Mouse (Mus musculus) activated CD4-positive, CD25-positive, alpha-beta regulatory T cell (primary cell): ENCODE measurements around the gene Zfp597. TPM values are rescaled to one million over a fixed set of nuclear protein-coding genes. Genes with fewer than 3 reads are reported as not detected.

Experiments
- polyA plus RNA-seq, 2 experiments: library from polyadenylated mRNA; unstranded; fragments of 100-300 nt; shearing (Covaris generic); gene quantifications; one replicate each; pipeline ENCODE4 v1.2.1; 2017

Gene Zfp597
- 10 to 100 TPM; 13.1 TPM for polyA plus RNA-seq

DNA sequence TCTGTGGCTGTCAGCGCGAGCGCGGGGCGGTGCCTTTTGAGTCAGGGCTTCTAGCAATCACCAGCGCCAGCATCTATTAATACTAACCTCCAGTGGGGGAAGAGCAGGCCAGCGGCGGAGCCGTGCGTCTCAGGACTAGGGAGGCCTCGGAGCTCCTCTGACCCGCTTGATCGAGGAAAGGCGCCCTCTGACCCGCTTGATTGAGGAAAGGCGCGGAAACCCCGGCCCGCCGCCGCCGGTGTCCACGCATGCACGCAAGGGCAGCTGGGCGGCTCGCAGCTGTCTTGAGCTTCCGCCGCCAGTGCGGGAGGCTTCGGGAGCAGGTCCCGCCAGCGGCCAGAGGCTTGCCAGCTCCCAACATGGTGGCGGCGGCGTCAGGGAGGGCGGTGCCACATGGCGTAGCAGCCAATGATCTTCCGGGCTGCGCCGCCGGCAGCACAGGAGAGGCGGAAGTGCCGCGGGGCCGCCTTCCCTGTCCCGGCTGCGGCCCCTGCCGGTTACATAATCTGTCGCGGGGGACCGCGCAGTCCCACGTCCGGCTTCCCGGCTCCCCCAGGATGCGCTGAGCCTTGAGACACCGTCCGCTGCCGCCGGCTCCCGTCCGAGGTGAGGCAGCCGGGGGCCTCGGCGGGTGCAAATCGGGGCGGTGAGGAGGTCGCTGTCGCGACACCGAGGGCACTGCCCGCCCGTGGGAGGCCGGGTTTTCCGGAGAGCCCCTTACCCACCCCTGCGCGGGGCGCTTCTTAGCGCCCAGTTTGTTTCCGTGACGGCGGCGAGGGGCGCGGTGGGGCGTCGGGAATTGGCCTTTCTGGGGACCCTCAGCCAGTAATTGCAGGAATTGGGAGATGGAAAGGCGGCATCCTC is at the start of gene Zfp597, which contains the start of gene Gm20695:
Gene Zfp597 (minus strand): TSS at position 361 of the 864 bp plus-strand sequence.
Gene Gm20695 (plus strand): TSS at position 448 of the 864 bp plus-strand sequence.

DNA sequence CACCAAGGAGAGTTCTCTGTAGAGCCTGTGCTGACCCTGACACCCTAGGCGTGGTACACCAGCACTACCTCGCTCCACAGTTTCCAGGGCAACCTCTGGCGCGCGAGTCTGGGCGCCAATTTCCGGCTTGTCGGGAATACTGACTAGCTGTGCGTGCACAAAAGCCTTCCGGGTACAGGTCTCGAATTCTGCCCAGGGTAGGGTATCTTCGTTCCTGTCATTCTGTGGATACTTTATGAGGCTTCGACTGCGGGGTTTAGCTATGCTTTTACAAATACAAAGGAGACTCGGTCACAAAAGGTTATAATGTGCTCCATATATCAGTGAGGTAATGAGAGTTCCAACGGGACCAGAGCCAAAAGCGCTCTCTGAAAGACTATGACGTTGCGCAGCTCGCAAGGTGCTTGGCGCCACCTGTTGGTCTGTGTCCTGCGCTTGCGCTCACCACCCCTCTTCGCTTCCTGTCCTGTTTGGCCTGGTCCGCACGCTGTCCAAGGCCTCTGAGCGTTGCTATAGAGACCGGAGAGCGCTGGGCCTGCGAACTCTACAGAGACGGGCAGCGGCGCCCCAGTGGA is 24.3 kb upstream of the Zfp597 start, which contains the start of the genes 1700037C18Rik and Cluap1:
Gene 1700037C18Rik (minus strand): TSS at position 153 of the 575 bp plus-strand sequence.
Gene Cluap1 (plus strand): TSS at position 265 of the 575 bp plus-strand sequence.

DNA sequence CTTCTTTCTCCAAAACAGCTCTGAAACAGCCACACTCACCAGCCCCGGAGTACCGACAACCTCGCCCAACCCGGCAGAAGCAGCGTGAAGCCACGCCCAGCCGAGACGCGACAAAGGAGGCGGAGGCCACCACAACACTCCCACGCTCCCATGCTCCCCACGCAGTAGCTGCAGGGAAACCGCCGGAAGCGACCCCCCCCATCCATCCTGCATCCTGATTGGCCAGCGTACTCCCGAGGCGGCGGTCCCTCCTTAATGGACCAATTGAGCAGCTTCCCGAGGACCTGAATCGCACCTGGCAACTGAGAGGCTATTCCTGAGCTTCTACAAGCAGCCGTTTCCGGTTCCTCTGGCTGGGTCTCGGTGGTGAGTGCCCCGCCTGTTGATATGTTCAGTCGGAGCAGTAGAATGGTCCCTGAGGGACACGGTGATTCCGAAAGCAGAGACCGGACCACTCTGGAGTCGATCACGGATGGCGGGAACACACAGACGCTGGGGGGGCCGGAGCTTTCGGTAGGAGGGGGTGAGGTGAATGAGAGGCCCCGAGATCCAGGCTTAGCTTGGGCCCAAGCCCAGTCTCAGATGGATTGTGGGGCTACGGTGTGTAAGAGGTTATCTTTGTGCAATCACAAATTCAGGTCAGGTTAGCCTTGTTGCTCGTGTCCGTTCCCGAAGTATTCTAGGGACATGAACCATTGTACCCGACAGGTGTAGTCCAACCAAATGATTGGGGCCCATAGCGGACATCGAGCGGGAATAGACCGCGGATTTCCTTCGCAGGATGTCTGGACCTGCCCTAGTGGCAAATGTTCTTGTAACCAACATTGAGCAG is 11.9 kb downstream of the Zfp597 start, which contains the start of gene Naa60:
Gene Naa60 (plus strand): TSS at position 160 of the 832 bp plus-strand sequence.

DNA sequence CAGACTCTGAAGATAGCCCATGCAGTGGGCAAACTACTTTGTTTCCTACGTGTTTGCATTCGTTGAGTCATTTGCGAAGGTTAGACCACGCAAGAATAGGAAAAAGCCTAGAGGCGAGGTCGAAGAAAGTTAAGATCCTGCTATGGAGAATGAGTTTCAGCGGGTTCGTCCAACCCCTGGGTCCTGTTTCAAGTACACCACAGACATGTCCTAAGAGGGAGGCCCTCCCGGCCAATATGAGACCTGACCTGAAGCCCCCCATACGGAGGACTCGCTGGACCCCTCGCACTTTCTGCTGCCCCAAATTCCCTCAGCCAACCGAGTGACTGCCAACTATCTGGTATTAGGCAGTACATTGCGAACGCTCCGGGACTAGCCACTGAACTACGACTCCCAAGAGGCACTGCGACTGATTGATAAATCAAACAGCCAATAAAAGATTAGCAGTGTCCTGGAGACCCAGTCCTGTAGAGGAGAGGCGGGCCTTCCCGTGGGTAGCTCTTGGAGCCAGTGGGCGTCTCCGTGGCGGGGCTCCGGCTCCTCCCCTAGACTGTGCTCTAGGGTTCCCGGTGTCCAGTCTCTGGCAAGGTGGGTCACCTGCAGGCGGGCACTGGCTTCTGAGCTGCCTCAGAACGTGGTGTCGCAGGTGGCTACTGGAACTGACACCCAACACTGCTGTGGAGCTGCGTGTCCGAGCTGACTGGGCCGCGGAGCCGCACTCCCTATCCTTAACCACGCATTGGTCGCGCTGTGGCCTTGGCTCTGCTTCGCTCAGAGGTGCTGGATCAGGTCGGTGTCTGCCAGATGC is 37.4 kb downstream of the Zfp597 start, which contains the start of gene Zfp174:
Gene Zfp174 (plus strand): TSS at position 558 of the 808 bp plus-strand sequence.

DNA sequence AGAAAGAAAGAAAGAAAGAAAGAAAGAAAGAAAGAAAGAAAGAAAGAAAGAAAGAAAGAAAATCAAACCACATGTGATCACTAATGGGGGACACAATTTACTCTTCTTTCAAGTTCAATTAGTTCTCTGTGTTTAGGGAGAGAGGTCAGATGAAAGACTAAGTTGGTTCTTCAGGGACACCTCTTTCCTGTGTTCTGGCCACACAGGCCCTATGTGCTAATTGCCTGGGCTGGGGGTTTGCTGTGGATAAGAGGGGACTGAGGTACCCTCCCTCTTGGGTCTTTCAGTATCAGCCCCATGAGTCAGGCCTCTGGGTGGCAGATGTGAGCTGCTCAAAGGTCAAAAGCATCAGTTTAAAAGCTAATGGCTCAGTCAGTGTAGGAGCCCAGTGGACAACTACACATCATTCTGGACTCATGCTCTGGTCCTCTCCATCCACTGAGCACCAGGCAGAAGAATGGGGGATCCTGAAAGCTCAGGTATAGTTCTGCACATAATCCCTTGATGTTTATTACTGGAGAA is 53.7 kb downstream of the Zfp597 start, which contains the start of gene Olfr15:
Gene Olfr15 (plus strand): TSS at position 291 of the 522 bp plus-strand sequence.

Other genes starting within 250 kb of the Zfp597 start
- gene Mefv, start 166.5 kb downstream of the Zfp597 start, polyA plus RNA-seq: under 1 TPM; 0.29 to 0.35 TPM
- 10 to 100 TPM; 49.4 to 86.0 TPM for gene Zfp263, start 140.5 kb downstream of the Zfp597 start, polyA plus RNA-seq
- gene Olfr15, start 53.7 kb downstream of the Zfp597 start, polyA plus RNA-seq: under 1 TPM in 1 of 2 experiments, not detected in 1; 0.34 TPM
- gene Zfp174, start 37.3 kb downstream of the Zfp597 start, polyA plus RNA-seq: under 1 TPM; 0.26 to 0.76 TPM
- 100 to 1,000 TPM; 119 to 143 TPM for gene Naa60, start 12.2 kb downstream of the Zfp597 start, polyA plus RNA-seq
- under 1 TPM; 0.52 to 0.99 TPM for gene Gm20695, start 87 bp upstream of the Zfp597 start, polyA plus RNA-seq
- gene 1700037C18Rik, start 24.1 kb upstream of the Zfp597 start, polyA plus RNA-seq: 10 to 100 TPM in 1 of 2 experiments, 1 to 10 TPM in 1; 7.5 to 13.9 TPM
- 10 to 100 TPM; 28.7 to 35.2 TPM for gene Cluap1, start 24.2 kb upstream of the Zfp597 start, polyA plus RNA-seq
- 10 to 100 TPM; 62.3 to 62.9 TPM for gene Nlrc3, start 92.1 kb upstream of the Zfp597 start, polyA plus RNA-seq
- gene Slx4, start 119.2 kb upstream of the Zfp597 start, polyA plus RNA-seq: 10 to 100 TPM; 23.3 to 28.5 TPM
- 1 to 10 TPM; 3.0 to 3.9 TPM for gene Dnase1, start 152.4 kb upstream of the Zfp597 start, polyA plus RNA-seq
- gene Trap1, start 193.3 kb upstream of the Zfp597 start, polyA plus RNA-seq: 10 to 100 TPM; 55.3 to 62.9 TPM